Mouse (Mus musculus): ENCODE data around the gene Prune2.

- TF ChIP-seq CTCF (conservative IDR thresholded peaks at IDR 0.05; ENCODE audit: low read length) (no peak), NANOG (IDR thresholded peaks at IDR 0.05; ENCODE audit: borderline replicate concordance, low read length) (no peak)
Observed at GRCm38 (mm10) chr19:17194730-17195129, 238.8 kb downstream of the Prune2 start.
